In the genomic region with DNA sequence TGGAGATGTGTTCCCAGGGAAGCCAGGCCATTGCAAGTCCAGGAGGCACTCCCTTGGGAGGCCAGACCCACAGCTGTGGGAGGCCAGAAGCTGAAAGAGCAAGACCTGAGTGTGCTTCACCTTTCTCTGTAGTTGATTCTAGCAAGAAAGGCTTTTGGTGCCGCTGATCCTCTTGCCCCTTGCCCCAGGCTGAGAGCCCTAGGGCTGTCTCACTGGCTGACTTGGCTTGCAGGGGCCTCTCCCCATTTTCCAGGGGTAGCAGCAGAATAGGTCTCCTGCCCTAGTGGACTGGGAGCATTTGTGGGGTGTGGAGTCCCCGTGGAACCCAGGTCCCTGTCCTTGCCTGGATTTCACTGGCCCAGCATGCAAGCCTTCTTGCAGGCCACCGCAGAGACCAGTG, we compare ENCODE assay signal across 9 mouse cellular contexts. TPM values are rescaled to one million over a fixed set of nuclear protein-coding genes. Genes with fewer than 3 reads are reported as not detected.
DNase-seq lines count a peak whose midpoint lies in the region; ATAC-seq lines count a peak whose summit lies in the region.
"Had no signal": no experiment of that assay in that cellular context is flagged by ENCODE, and none has a peak within 500 bp of the region (broad histone marks: within the 10 kb centered on the region; RNA-seq: fewer than 3 reads in every experiment).

No protein-coding gene starts in this region.

- peaks cover 82% of the 10 kb centered on the region for H3K27me3 ChIP-seq in liver, embryonic 12.5 days (replicated peaks)
- peaks cover 32% of the 10 kb centered on the region for H3K27me3 ChIP-seq in forebrain, embryonic 13.5 days
- no peaks in the 10 kb centered on the region for H3K27me3 ChIP-seq in intestine, embryonic 16.5 days (replicated peaks; ENCODE audit: control insufficient read depth, insufficient read depth, low read length)
- H3K27me3 ChIP-seq in neural tube, embryonic 14.5 days (ENCODE audit: control insufficient read depth, insufficient read depth, low read length), result no peaks in the 10 kb centered on the region
- H3K27me3 ChIP-seq: Patski had no signal

- peaks cover 35% of the 10 kb centered on the region for H3K4me1 ChIP-seq in liver, embryonic 12.5 days
- H3K4me1 ChIP-seq in forebrain, embryonic 13.5 days, result peaks cover 24% of the 10 kb centered on the region
- H3K4me1 ChIP-seq in intestine, embryonic 16.5 days (ENCODE audit: control insufficient read depth, insufficient read depth, low read length), result peaks cover 40% of the 10 kb centered on the region
- H3K4me1 ChIP-seq in neural tube, embryonic 14.5 days (ENCODE audit: control insufficient read depth, insufficient read depth, low read length), result peaks cover 17% of the 10 kb centered on the region

- 35% methylated on average over 3 of the region's 3 CpGs for WGBS in liver, embryonic 12.5 days (ENCODE audit: insufficient replicate concordance)
- 21% methylated on average over 3 of the region's 3 CpGs for WGBS in forebrain, embryonic 13.5 days
- WGBS in intestine, embryonic 16.5 days, result 24% methylated on average over 3 of the region's 3 CpGs
- 11% methylated on average over 3 of the region's 3 CpGs for WGBS in neural tube, embryonic 14.5 days

- H3K4me2 ChIP-seq in liver, embryonic 12.5 days, result peak overlapping the region; percentile 55
- H3K4me2 ChIP-seq in forebrain, embryonic 13.5 days, result peak overlapping the region; percentile 64
- H3K4me2 ChIP-seq in intestine, embryonic 16.5 days (ENCODE audit: low read depth, low read length), result peak overlapping the region; percentile 80
- H3K4me2 ChIP-seq in neural tube, embryonic 14.5 days (ENCODE audit: low read depth, low read length), result peak overlapping the region; percentile 71

- no peak overlapping the region; the same call in 1 of the 2 replicates for H3K4me3 ChIP-seq in liver, embryonic 12.5 days
- H3K4me3 ChIP-seq in forebrain, embryonic 13.5 days, result peak overlapping the region; percentile 39
- peak overlapping the region; percentile 46 for H3K4me3 ChIP-seq in intestine, embryonic 16.5 days (ENCODE audit: low read length)
- peak overlapping the region; percentile 34 for H3K4me3 ChIP-seq in neural tube, embryonic 14.5 days (ENCODE audit: low read depth, low read length)

- H3K9ac ChIP-seq in liver, embryonic 12.5 days, result no peak overlapping the region
- H3K9ac ChIP-seq in forebrain, embryonic 13.5 days, result peak overlapping the region; percentile 63
- H3K9ac ChIP-seq in intestine, embryonic 16.5 days (ENCODE audit: low read depth, low read length), result peak overlapping the region; percentile 64
- H3K9ac ChIP-seq in neural tube, embryonic 14.5 days (replicated peaks; ENCODE audit: low read depth, low read length), result peak overlapping the region; percentile 68

- H3K9me3 ChIP-seq in liver, embryonic 12.5 days (replicated peaks), result no peaks in the 10 kb centered on the region
- no peaks in the 10 kb centered on the region for H3K9me3 ChIP-seq in forebrain, embryonic 13.5 days (replicated peaks)
- H3K9me3 ChIP-seq in intestine, embryonic 16.5 days (ENCODE audit: control insufficient read depth, low read length), result no peaks in the 10 kb centered on the region
- no peaks in the 10 kb centered on the region for H3K9me3 ChIP-seq in neural tube, embryonic 14.5 days (ENCODE audit: control insufficient read depth, low read length)

- no peaks in the 10 kb centered on the region for H3K36me3 ChIP-seq in liver, embryonic 12.5 days
- no peaks in the 10 kb centered on the region for H3K36me3 ChIP-seq in forebrain, embryonic 13.5 days (ENCODE audit: poor library complexity, severe bottlenecking)
- no peaks in the 10 kb centered on the region for H3K36me3 ChIP-seq in intestine, embryonic 16.5 days (ENCODE audit: control insufficient read depth, insufficient read depth, low read length)
- no peaks in the 10 kb centered on the region for H3K36me3 ChIP-seq in neural tube, embryonic 14.5 days (ENCODE audit: control insufficient read depth, insufficient read depth, low read length)

- DNase-seq in liver, result no peak
- DNase-seq in embryo, embryonic 10.5 days (ENCODE audit: low spot score), result no peak
- no peak for DNase-seq in layer of hippocampus, postnatal 10 days (ENCODE audit: low spot score in 2 of 2)

- no peak overlapping the region for H3K27ac ChIP-seq in liver, embryonic 12.5 days
- H3K27ac ChIP-seq in forebrain, embryonic 13.5 days, result peak overlapping the region; percentile 52; the same call in 1 of the 2 replicates
- peak overlapping the region; percentile 70 for H3K27ac ChIP-seq in intestine, embryonic 16.5 days (ENCODE audit: low read length)
- H3K27ac ChIP-seq in neural tube, embryonic 14.5 days (ENCODE audit: low read depth, low read length), result peak overlapping the region; percentile 80

- ATAC-seq in liver, embryonic 12.5 days, result no peak
- peak; percentile 8 for ATAC-seq in forebrain, embryonic 13.5 days
- no peak for ATAC-seq in intestine, embryonic 16.5 days
- peak; percentile 9; the same call in 1 of the 2 replicates for ATAC-seq in neural tube, embryonic 14.5 days (ENCODE audit: low read depth)
- ATAC-seq in monocyte, adult 5-6 weeks (replicated peaks; ENCODE audit: insufficient number of reproducible peaks, low FRiP score, low TSS enrichment, poor library complexity, severe bottlenecking), result no peak

RNA-seq across cellular contexts. Expression of a gene that starts 2.7 kb away (rescaled TPM):
- 21.8 and 22.5 TPM in 2 replicates for polyA plus RNA-seq in liver, embryonic 12.5 days (2016; fragmentation: Nextera tagmentation; extraction: Ambion mirVana)
- 1.5 TPM in 1 of 2 replicates, not detected in the other for polyA plus RNA-seq in forebrain, embryonic 13.5 days (2015; fragmentation: Nextera tagmentation; extraction: Ambion mirVana)
- polyA plus RNA-seq in intestine, embryonic 16.5 days (2015; fragmentation: Nextera tagmentation; extraction: Ambion mirVana), result 75.3 and 88.3 TPM in 2 replicates
- polyA plus RNA-seq in neural tube, embryonic 14.5 days (2014; fragmentation: Nextera tagmentation; extraction: Ambion mirVana), result not detected in 2 replicates
- not detected in 3 replicates for total RNA-seq in monocyte, adult 5-6 weeks (2017)
- total RNA-seq in layer of hippocampus, postnatal 10 days (2021), result not detected
- polyA plus RNA-seq: Patski had no signal

RNA-seq across cellular contexts. Expression of a gene that starts 23.2 kb away (rescaled TPM):
- 105 TPM in 2 replicates for polyA plus RNA-seq in liver, embryonic 12.5 days (2016; fragmentation: Nextera tagmentation; extraction: Ambion mirVana)
- 100 and 102 TPM in 2 replicates for polyA plus RNA-seq in forebrain, embryonic 13.5 days (2015; fragmentation: Nextera tagmentation; extraction: Ambion mirVana)
- 119 and 141 TPM in 2 replicates for polyA plus RNA-seq in intestine, embryonic 16.5 days (2015; fragmentation: Nextera tagmentation; extraction: Ambion mirVana)
- 48.2 and 48.6 TPM in 2 replicates for polyA plus RNA-seq in neural tube, embryonic 14.5 days (2014; fragmentation: Nextera tagmentation; extraction: Ambion mirVana)
- total RNA-seq in monocyte, adult 5-6 weeks (2017), result 7.0 to 17.2 TPM (median 15.4 TPM) in 3 replicates
- 10 to 100 TPM; 21.5 to 32.3 TPM for total RNA-seq in layer of hippocampus, postnatal 10 days (2021)

RNA-seq across cellular contexts. Expression of a gene that starts 39.6 kb away (rescaled TPM):
- polyA plus RNA-seq in liver, embryonic 12.5 days (2016; fragmentation: Nextera tagmentation; extraction: Ambion mirVana), result 8.5 and 9.6 TPM in 2 replicates
- 5.5 and 6.0 TPM in 2 replicates for polyA plus RNA-seq in forebrain, embryonic 13.5 days (2015; fragmentation: Nextera tagmentation; extraction: Ambion mirVana)
- polyA plus RNA-seq in intestine, embryonic 16.5 days (2015; fragmentation: Nextera tagmentation; extraction: Ambion mirVana), result 38.4 and 39.7 TPM in 2 replicates
- polyA plus RNA-seq in neural tube, embryonic 14.5 days (2014; fragmentation: Nextera tagmentation; extraction: Ambion mirVana), result 1.7 and 27.4 TPM in 2 replicates
- not detected in 3 replicates for total RNA-seq in monocyte, adult 5-6 weeks (2017)
- total RNA-seq in layer of hippocampus, postnatal 10 days (2021), result 10 to 100 TPM; 13.0 to 16.0 TPM

RNA-seq across cellular contexts. Expression of a gene that starts 48.6 kb away (rescaled TPM):
- polyA plus RNA-seq in liver, embryonic 12.5 days (2016; fragmentation: Nextera tagmentation; extraction: Ambion mirVana), result 0.31 and 0.37 TPM in 2 replicates
- 4.7 and 5.8 TPM in 2 replicates for polyA plus RNA-seq in forebrain, embryonic 13.5 days (2015; fragmentation: Nextera tagmentation; extraction: Ambion mirVana)
- 2.4 and 2.9 TPM in 2 replicates for polyA plus RNA-seq in intestine, embryonic 16.5 days (2015; fragmentation: Nextera tagmentation; extraction: Ambion mirVana)
- polyA plus RNA-seq in neural tube, embryonic 14.5 days (2014; fragmentation: Nextera tagmentation; extraction: Ambion mirVana), result 1.7 and 3.5 TPM in 2 replicates
- not detected in 3 replicates for total RNA-seq in monocyte, adult 5-6 weeks (2017)
- total RNA-seq in layer of hippocampus, postnatal 10 days (2021), result 1 to 10 TPM; 3.5 to 3.9 TPM

RNA-seq across cellular contexts. Expression of a gene that starts 54.2 kb away (rescaled TPM):
- 25.2 and 25.7 TPM in 2 replicates for polyA plus RNA-seq in liver, embryonic 12.5 days (2016; fragmentation: Nextera tagmentation; extraction: Ambion mirVana)
- 65.3 and 83.1 TPM in 2 replicates for polyA plus RNA-seq in forebrain, embryonic 13.5 days (2015; fragmentation: Nextera tagmentation; extraction: Ambion mirVana)
- polyA plus RNA-seq in intestine, embryonic 16.5 days (2015; fragmentation: Nextera tagmentation; extraction: Ambion mirVana), result 57.7 and 58.6 TPM in 2 replicates
- polyA plus RNA-seq in neural tube, embryonic 14.5 days (2014; fragmentation: Nextera tagmentation; extraction: Ambion mirVana), result 39.1 and 40.9 TPM in 2 replicates
- total RNA-seq in monocyte, adult 5-6 weeks (2017), result 45.7 to 57.4 TPM (median 56.8 TPM) in 3 replicates
- 100 to 1,000 TPM; 108 TPM for total RNA-seq in layer of hippocampus, postnatal 10 days (2021)

Comparison
In these comparisons a context has a peak if more than half of its experiments do, and no peak if none do; other contexts are left out.
1. ATAC-seq: peak in forebrain, embryonic 13.5 days (single experiment) and neural tube, embryonic 14.5 days (single experiment); none in liver, embryonic 12.5 days (single experiment), intestine, embryonic 16.5 days (single experiment) and monocyte, adult 5-6 weeks (single experiment).
2. Peak in every context shown above with its lines, with median percentiles within 50 percentile points of each other: H3K4me2 ChIP-seq.